Mouse (Mus musculus) T-helper 17 cell (primary cell): ENCODE data around the gene Tmcc2.
"Not testable (repeated sequence)": the region's sequence is repeated elsewhere in the genome, so short reads cannot be mapped to it uniquely, and the experiment has no call there.

ENCODE experiments used
- in situ Hi-C, 2 experiments: fragments of 300-600 bp; cut with MboI, MseI; formaldehyde crosslinking; loops; 1 replicate in 1 of 2; 2 replicates in 1 of 2; pipeline ENCODE4 v1.15.1; 2025; ENCODE audit warnings: high pct_unique_total_duplicates in 2 of 2

Tmcc2 gene

GRCm38 (mm10) chr1:132370681-132371173 is 20.4 kb downstream of the Tmcc2 start:
- in situ Hi-C loops: no loop called here

DNA sequence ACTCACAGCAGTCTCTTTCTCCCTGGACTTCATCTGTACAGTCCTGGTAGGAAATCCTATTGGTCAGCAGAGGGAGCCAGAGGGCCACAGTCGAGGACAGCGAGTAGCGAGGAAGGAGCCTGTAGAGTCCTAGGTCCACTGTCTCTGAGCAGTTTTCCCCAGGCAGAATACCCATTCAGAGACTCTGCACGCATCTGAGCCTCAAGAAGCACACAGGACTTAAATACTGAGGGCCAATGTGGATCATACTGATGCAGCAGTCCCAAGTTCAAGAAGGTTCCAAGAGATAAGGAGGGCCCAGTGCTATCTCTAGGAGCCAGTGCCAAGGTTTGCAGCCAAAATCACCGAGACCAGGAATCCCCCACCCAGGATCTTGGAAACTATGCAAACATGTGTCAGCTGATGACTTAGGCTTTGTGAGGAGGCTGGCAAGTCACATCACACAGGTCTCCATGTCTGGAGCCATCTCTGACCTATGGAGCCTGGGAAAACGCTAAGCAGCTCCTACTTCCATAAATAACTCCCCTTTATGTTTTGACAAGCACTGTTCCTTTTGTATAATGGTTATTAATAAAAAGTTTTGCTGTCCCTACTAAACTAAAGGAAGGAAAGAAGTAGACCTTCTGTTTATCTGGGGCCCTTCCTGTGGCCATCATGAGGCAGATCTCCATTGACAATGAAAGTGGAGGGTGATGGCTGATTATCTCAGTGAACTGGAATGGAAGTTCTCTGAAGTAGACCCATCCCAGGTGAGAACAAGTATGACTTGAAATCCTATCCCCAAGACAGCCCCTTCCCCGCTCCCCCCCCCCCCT is 23.2 kb downstream of the Tmcc2 start:
- in situ Hi-C loops: no loop called here

- in situ Hi-C loops: no loop called here
These were observed 24.1 kb downstream of the Tmcc2 start for GRCm38 (mm10) chr1:132366937-132367336.

DNA sequence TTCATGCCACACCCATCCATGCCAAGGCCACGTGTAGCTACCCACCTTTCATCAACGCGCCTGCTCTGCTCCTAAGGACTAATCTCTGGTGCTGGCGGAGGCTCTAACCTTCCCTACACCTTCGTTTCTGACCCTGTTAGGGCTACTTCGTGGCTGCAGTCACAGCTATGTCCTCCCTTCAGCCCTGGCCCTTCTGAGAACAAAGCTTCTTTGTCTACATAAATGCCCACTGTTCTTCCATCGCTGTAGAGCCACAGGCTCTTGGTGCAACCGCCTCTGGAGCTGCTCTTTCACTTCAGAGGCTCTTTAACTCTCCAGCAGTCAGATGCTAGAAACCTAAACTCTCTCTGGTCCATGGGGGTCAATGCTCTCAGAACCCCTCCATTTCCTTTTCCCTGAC is 24.8 kb downstream of the Tmcc2 start:
- in situ Hi-C loops: no loop called here

DNA sequence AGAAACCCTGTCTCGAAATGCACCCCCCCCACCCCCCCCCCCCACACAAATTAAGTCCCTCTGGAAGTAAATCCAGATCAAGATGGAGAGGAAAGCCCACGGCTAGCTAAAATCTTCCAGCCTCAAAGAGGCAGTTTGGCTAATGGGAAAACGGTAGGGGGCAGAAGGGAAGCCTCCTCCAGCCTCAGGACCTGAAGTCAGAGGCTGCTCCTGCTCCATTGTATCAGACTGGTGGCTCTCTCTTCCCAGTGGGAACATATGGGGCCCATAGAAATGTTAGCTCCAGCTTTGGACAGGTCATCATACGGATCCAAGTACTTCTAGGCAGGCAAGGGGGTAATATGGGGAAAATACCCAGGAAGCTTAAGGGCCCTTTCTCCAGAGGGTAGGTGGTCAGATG is 25.4 kb downstream of the Tmcc2 start:
- in situ Hi-C loops: no loop called here

DNA sequence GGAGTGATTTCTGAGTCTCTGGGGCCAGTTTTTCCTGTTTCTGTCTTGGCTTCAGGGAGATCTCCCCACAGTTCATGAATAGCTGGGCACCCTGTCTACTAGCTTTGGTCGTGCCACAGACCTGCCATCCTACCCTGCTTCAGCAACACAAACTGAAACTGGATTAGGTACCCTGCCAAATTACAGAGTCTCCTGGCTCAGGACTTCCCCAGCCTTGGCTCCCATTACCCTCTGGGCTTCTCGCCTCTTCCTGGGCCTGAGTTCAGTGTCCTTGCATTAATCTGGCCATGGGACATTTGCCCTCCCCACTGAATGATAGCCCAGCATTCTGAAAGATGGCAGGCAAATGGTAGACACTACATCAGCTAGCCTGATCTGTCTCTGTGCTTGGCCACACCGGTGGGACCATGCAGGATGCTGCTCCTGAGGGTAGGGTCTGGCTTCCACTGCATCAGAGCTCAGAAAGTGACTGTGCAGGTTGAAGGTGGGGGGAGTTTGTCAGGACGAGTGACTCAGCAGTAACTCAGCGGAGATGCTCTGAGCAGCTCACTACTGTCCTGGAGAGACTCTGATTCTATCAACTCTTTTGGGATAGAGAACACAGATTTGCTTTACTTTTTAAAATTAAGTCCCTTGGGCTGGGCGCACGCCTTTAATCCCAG is 26.1 kb downstream of the Tmcc2 start:
- in situ Hi-C loops: loop anchor here in 1 of 2 experiments (5.0 kb wide), 2 partner anchors 193 to 227 kb away; no protein-coding TSS in a partner anchor

DNA sequence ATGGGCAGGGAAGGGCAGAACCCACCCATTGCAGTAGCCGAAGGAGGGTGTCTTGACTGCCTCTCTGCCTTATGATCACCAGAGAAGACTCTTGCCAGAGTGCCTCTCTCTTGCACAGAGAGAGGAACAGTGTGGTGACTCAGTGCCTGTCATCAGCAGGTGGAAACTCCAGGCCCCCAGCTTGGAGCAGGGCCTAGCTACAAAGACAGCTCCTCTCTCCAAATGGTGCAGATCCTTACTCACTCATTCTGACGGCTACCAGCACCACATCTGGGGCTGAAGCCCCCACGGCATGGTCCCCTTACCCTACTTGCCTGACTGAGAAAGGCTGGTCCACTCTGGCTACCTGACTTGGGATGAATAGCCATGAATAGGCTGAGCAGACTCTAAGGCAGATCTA is 26.7 kb downstream of the Tmcc2 start:
- in situ Hi-C loops: loop anchor here in 1 of 2 experiments (5.0 kb wide), 2 partner anchors 192 to 228 kb away; no protein-coding TSS in a partner anchor

DNA sequence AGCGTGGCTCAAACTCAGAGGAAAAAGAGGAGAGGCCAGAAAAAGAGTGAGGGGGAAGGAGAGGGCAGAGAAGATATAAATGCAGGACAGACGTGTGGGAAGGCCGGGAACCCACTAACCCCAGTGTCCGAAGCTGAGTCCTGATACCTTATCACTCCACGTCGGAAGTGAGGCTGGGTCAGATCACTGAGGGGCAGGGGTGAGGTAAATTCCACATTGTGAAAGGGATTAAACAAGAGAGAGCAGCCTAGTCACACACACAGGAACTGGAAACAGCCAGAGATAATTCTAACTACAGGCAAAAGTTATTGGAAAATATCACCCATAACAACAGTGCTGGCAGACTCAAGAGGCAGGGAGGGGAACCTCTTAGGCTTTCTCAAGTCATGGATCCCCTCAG is 29.1 kb downstream of the Tmcc2 start:
- in situ Hi-C loops: loop anchor here in 1 of 2 experiments (5.0 kb wide), 2 partner anchors 190 to 230 kb away; no protein-coding TSS in a partner anchor

DNA sequence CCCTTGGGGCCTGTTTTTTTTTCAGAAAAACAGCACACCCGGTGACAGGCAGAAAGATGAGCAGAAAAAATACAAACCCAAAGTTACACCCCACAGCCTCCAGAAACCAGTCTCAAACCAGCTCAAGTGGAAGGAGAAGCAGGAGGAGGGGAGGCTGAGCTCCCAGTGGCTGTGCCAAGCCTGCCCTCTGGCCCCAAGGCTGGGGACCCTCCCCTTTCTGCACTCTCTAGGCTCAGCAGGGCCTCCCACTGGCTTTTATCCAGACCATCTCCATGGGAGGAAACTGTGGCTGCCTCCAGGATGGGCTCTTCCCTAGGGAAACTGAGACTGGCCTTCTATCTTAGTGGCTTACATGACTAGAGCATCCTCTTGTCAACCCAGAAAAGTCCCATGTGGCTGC is 34.2 kb downstream of the Tmcc2 start:
- in situ Hi-C loops: loop anchor here (5.0 to 10.0 kb wide), 2 partner anchors 45 to 122 kb away; no protein-coding TSS in a partner anchor

DNA sequence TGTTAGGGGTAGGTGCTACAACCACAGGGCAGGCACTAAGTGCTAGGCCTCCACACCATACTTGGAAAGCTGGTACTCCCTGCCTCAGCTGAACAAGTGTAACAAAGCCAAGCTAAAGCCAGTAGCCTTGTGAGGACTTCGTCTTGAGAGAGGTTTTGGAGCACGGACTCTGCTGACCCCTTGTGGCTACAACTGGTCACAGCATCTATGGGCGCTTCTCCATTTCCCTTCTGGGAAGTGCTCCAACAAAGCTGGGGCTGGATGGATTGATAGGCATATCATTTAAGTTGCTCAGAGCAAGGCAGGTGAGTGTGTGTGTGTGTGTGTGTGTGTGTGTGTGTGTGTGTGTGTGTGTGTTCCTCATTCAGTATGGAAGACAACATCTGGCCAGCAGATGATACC is 35.2 kb downstream of the Tmcc2 start:
- in situ Hi-C loops: loop anchor here (5.0 to 10.0 kb wide), 2 partner anchors 44 to 121 kb away; no protein-coding TSS in a partner anchor

DNA sequence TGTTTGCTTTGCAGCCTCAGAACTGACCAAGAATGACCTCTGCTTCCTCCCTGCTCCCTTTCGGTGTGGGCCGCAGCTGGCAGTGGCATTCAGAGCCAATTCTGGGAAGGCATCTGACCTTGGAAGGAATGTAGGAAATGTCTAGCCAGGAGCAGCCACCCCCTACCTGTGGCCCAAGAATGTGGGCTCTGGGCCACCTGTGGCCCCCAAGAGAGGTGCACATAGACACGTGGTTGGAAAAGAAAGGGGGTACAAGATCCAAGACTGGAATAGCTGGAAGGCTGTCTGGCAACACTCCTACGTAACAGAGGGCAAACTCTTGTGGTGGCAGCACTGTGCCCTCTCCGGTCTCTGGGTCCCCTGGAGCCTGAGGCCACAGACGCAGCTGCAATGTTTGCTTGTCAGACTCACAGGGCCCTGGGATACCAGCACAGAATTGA is 35.9 kb downstream of the Tmcc2 start:
- in situ Hi-C loops: loop anchor here (5.0 to 10.0 kb wide), 2 partner anchors 43 to 120 kb away; no protein-coding TSS in a partner anchor

GRCm38 (mm10) chr1:132354234-132354633 is 36.8 kb downstream of the Tmcc2 start:
- in situ Hi-C loops: loop anchor here in 1 of 2 experiments (5.0 to 10.0 kb wide), 2 partner anchors 42 to 119 kb away; no protein-coding TSS in a partner anchor

DNA sequence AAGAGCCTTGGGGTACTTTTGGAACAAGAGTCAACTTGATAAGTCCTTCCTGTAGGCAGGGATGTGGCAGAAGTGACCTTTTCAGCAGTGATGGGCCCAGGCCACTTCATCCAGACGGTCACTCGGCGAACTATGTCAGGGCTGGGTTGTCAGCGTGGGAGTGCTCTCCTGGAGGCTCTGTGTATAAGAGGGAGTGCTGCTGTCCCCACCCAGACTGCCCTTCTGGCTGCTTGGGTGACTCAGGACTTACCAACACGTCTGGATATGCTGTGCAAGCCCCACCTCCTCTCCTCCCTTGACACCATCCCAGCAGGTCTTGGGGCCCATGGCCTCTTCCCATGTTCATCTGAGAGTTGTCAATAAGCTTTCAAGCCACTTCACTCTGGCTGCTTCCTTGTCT is 37.7 kb downstream of the Tmcc2 start:
- in situ Hi-C loops: loop anchor here in 1 of 2 experiments (5.0 to 10.0 kb wide), 2 partner anchors 41 to 119 kb away; no protein-coding TSS in a partner anchor

DNA sequence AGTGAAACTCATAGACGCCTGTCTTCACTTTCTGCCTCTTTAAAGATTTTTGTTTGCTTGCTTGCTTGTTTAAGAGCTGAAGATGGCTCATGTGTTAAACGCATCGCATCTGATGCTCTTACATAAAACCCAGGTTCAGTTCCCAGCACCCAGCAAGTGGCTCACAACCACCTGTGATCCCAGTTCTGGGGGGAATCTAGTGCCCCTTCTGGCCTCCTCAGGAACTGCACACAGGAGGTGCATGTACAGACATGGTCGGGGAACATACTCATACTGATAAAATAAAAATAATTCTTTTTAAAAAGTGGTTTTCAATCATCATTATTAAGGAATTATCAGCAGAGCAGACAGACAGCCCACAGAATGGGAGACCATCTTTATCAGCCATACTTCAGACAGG is 40.0 kb downstream of the Tmcc2 start:
- in situ Hi-C loops: loop anchor here in 1 of 2 experiments (5.0 to 10.0 kb wide), 2 partner anchors 39 to 116 kb away; no protein-coding TSS in a partner anchor

GRCm38 (mm10) chr1:132349601-132350000 is 41.5 kb downstream of the Tmcc2 start:
- in situ Hi-C loops: not testable (repeated sequence)

- in situ Hi-C loops: not testable (repeated sequence)
These were observed 42.0 kb downstream of the Tmcc2 start for GRCm38 (mm10) chr1:132349049-132349448.

GRCm38 (mm10) chr1:132348401-132348800 is 42.7 kb downstream of the Tmcc2 start:
- in situ Hi-C loops: no loop called here

GRCm38 (mm10) chr1:132346951-132347350 is 44.1 kb downstream of the Tmcc2 start:
- in situ Hi-C loops: no loop called here

DNA sequence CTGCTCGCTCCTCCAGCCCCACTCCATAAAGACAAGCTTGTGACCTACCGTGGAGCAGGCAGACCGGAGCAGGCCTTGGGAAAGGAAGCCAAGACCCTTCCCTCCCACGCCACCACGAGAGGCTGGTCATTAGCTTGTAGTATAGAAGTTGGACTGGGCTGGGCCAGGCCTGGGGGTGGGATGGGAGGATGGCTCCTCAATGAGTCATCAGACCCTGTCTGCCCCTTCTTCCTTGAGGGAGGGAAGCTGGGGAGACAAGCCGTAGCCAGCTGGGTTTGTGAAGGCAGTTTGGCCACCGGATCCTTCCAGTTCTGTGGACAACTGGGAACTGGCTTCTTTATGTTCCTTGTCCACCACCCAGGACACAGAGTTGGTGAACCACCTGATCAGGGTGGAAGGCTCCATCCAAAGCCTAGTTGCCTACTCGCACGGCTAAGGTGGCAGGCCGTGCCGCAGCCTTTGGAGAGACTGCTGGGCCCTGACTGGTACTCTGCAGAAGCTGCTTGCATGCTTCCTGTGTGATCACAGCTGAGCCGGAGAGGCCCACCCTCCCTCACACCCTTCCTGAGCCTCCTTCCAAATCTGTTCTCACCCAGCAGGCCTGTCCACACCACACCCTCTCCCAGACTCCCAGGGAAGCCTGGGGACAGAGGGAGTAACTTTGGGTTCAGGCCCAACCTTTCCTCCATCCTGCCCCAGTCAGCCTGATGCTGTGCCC is 44.8 kb downstream of the Tmcc2 start:
- in situ Hi-C loops: no loop called here

DNA sequence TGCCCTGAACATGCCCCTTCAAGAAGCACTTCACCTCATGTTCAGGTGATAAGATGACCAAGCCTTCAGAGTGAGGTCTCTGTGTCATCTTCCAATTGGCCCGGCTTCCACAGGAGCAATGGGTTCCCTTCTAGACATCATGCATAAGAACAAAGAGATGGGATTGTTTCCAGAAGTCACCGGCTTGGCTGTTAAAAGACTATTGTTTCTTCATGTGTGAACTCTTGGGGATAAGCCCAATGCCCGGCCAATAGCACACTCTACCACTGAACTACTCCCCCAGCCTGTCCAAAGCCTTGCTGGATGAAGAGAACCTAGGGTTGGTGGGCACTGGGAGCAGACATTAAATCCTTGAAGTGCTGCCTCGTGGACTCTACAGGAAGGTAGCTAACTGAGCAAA is 45.6 kb downstream of the Tmcc2 start:
- in situ Hi-C loops: no loop called here

DNA sequence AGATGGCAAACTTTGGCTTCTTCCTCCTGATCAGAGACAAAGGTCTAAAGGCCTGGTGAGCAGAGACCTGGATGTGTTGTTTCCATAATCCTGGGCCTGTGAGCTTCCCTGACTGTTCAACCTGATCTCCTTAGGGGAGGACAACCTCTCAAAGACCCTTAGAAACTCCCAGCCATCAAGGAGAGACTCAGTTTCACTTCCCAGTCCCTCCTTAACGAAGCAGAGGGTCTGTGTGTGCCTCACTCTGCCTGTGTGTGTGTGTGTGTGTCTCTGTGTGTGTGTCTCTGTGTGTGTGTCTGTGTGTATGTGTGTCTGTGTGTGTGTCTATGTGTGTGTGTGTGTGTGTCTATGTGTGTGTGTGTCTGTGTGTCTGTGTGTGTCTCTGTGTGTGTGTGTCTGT is 47.4 kb downstream of the Tmcc2 start:
- in situ Hi-C loops: no loop called here
